Mouse (Mus musculus): ENCODE data around the gene Cenpp.

- TF ChIP-seq EP300 (IDR thresholded peaks at IDR 0.05; ENCODE audit: low read depth) (no peak), CTCF (IDR thresholded peaks at IDR 0.05; ENCODE audit: low read depth) (no peak)
These were observed 126.3 kb downstream of the Cenpp start for GRCm38 (mm10) chr13:49526235-49526634.
